13 mouse cellular contexts compared by ENCODE assay signal in genomic region chr16:51942431-51943130, GRCm38 (mm10).
"Had no signal": no experiment of that assay in that cellular context is flagged by ENCODE, and none has a peak within 500 bp of the region (broad histone marks: within the 10 kb centered on the region; RNA-seq: fewer than 3 reads in every experiment).

No protein-coding gene starts in this region.

- H3K9me3 ChIP-seq: limb, embryonic 10.5 days; liver, embryonic 13.5 days; midbrain, embryonic 12.5 days; neural tube, embryonic 13.5 days; stomach, embryonic 15.5 days had no signal

- H3K27me3 ChIP-seq: liver, embryonic 13.5 days; midbrain, embryonic 12.5 days; neural tube, embryonic 13.5 days; stomach, embryonic 15.5 days had no signal

- DNase-seq: liver, embryonic 13.5 days; liver, postnatal 0 days; retina, postnatal 1 day; right cerebral cortex, postnatal 4 days; thymus, adult 2 months; thymus, postnatal 25 days had no signal

- H3K9ac ChIP-seq: liver, embryonic 13.5 days; liver, postnatal 0 days; midbrain, embryonic 12.5 days; neural tube, embryonic 13.5 days; stomach, embryonic 15.5 days had no signal

- H3K4me3 ChIP-seq: layer of hippocampus, adult 2 months; limb, embryonic 10.5 days; liver, embryonic 13.5 days; midbrain, embryonic 12.5 days; neural tube, embryonic 13.5 days; stomach, embryonic 15.5 days had no signal

- ATAC-seq: hindbrain, postnatal 0 days; liver, postnatal 0 days; midbrain, embryonic 16.5 days had no signal

- H3K27ac ChIP-seq: hindbrain, postnatal 0 days; layer of hippocampus, adult 2 months; limb, embryonic 10.5 days; liver, embryonic 13.5 days; midbrain, embryonic 12.5 days; neural tube, embryonic 13.5 days; stomach, embryonic 15.5 days had no signal

- H3K4me2 ChIP-seq: liver, embryonic 13.5 days; midbrain, embryonic 12.5 days; neural tube, embryonic 13.5 days; stomach, embryonic 15.5 days had no signal

- H3K36me3 ChIP-seq: limb, embryonic 10.5 days; liver, embryonic 13.5 days; midbrain, embryonic 12.5 days; neural tube, embryonic 13.5 days; stomach, embryonic 15.5 days had no signal

- H3K4me1 ChIP-seq: limb, embryonic 10.5 days; liver, embryonic 13.5 days; midbrain, embryonic 12.5 days; neural tube, embryonic 13.5 days; stomach, embryonic 15.5 days had no signal
